Mouse (Mus musculus) midbrain, embryonic 16.5 days (tissue): ENCODE data around the gene Slc6a5. TPM values are rescaled to one million over a fixed set of nuclear protein-coding genes. Genes with fewer than 3 reads are reported as not detected.

ENCODE experiments used
- ATAC-seq: fragments of 200-750 bp; cut with Nextera tagmentation; 2 replicates; pipeline ENCODE4 v1.8.0; 2017; ENCODE audit warnings: moderate TSS enrichment
- H3K27ac ChIP-seq: fragments of 300-500 bp; sonication (generic); 2 replicates; pipeline ENCODE4 v1.5.1; 2014; ENCODE audit warnings: mild to moderate bottlenecking, low read length, mixed read lengths
- H3K27me3 ChIP-seq: fragments of 300-500 bp; sonication (generic); 2 replicates; pipeline ENCODE4 v1.6.1; 2014; ENCODE audit warnings: low read depth, low read length, mixed read lengths; ENCODE audit not compliant: control insufficient read depth, insufficient read depth
- H3K36me3 ChIP-seq: fragments of 300-500 bp; sonication (generic); 2 replicates; pipeline ENCODE4 v1.6.1; 2014; ENCODE audit warnings: mild to moderate bottlenecking, low read length, moderate library complexity, mixed read lengths; ENCODE audit not compliant: control insufficient read depth, insufficient read depth
- H3K4me1 ChIP-seq: fragments of 300-500 bp; sonication (generic); 2 replicates; pipeline ENCODE4 v1.6.1; 2014; ENCODE audit warnings: mild to moderate bottlenecking, low read length, mixed read lengths; ENCODE audit not compliant: control insufficient read depth, insufficient read depth
- H3K4me2 ChIP-seq: fragments of 300-500 bp; sonication (generic); 2 replicates; pipeline ENCODE4 v1.6.1; 2014; ENCODE audit warnings: mild to moderate bottlenecking, low read length, mixed read lengths
- H3K4me3 ChIP-seq: fragments of 300-500 bp; sonication (generic); 2 replicates; pipeline ENCODE4 v1.5.1; 2014; ENCODE audit warnings: low read depth, mild to moderate bottlenecking, low read length, moderate library complexity, mixed read lengths
- H3K9ac ChIP-seq: fragments of 300-500 bp; sonication (generic); 2 replicates; pipeline ENCODE4 v1.6.1; 2014; ENCODE audit warnings: low read depth, low read length, mixed read lengths
- H3K9me3 ChIP-seq: fragments of 300-500 bp; sonication (generic); replicated peaks from 2 replicates; pipeline ENCODE4 v1.6.1; 2014; ENCODE audit warnings: mild to moderate bottlenecking, low read length, mixed read lengths; ENCODE audit not compliant: control insufficient read depth, poor library complexity, severe bottlenecking
- WGBS: fragments of 180-500 bp; shearing (Covaris S2); extraction: QIAGEN DNeasy Blood & Tissue Kit; methylation state at CpG from one replicate; pipeline ENCODE4 v1.1.7; 2014; 5-methylcytosine and 5-hydroxymethylcytosine counted together
- polyA plus RNA-seq: library from polyadenylated mRNA; unstranded; fragments of >200 nt; fragmentation: Nextera tagmentation; extraction: Ambion mirVana; gene quantifications from 2 replicates; pipeline ENCODE4 v1.2.1, GENCODE M21; 2015

The Slc6a5 gene
- polyA plus RNA-seq, 1 experiment from 2014 or later: 0.40 TPM

GRCm38 (mm10) chr7:49882694-49883389 is 27.1 kb upstream of the Slc6a5 start:
- H3K4me3 ChIP-seq: no peak overlapping the region
- H3K27me3 ChIP-seq: no peaks in the 10 kb centered on the region
- no peaks in the 10 kb centered on the region for H3K9me3 ChIP-seq
- peak overlapping the region; percentile 8; the same call in 1 of the 2 replicates for H3K4me2 ChIP-seq
- WGBS: 20% methylated on average over 16 of the region's 16 CpGs
- H3K4me1 ChIP-seq: peaks cover 21% of the 10 kb centered on the region; the same call in 1 of the 2 replicates
- peak; percentile 78 for ATAC-seq
- H3K36me3 ChIP-seq: no peaks in the 10 kb centered on the region
- H3K9ac ChIP-seq: no peak overlapping the region
- H3K27ac ChIP-seq: peak overlapping the region; percentile 69

- Histone ChIP-seq H3K4me1 (peaks cover 3% of the 10 kb centered on the region; the same call in 1 of the 2 replicates), H3K9ac (no peak overlapping the region), H3K27me3 (no peaks in the 10 kb centered on the region), H3K9me3 (no peaks in the 10 kb centered on the region), H3K4me3 (no peak overlapping the region), H3K4me2 (no peak overlapping the region), H3K36me3 (no peaks in the 10 kb centered on the region), H3K27ac (no peak overlapping the region)
- no peak for ATAC-seq
- WGBS: 84% methylated on average over 2 of the region's 2 CpGs
Observed at GRCm38 (mm10) chr7:49887776-49888390, 22.1 kb upstream of the Slc6a5 start.

GRCm38 (mm10) chr7:49894786-49895185 is 15.2 kb upstream of the Slc6a5 start:
- H3K4me2 ChIP-seq: no peak overlapping the region
- no peaks in the 10 kb centered on the region for H3K27me3 ChIP-seq
- no peaks in the 10 kb centered on the region for H3K4me1 ChIP-seq
- H3K9me3 ChIP-seq: no peaks in the 10 kb centered on the region
- H3K9ac ChIP-seq: no peak overlapping the region
- ATAC-seq: no peak
- no peak overlapping the region for H3K4me3 ChIP-seq
- H3K36me3 ChIP-seq: no peaks in the 10 kb centered on the region
- no peak overlapping the region for H3K27ac ChIP-seq
- WGBS: 84% methylated on average over 2 of the region's 2 CpGs

DNA sequence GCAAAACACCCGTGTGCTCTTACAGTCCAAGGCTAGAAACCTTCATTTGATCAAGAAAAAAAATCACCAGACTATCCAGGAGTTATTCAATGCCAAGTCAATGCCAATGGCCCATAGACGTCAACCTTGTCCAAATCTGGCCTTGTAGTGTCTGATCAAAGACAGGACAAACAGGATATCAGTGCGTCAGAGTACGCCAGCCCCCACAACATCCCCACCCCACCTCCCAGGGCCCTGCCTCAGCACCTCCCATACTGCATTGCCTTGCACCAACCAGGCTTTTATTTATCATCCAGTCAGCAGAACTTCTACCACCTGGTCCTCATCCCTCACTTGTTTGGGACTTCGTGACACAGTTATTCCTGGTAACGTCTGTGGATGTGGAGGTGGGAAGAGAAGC is 14.7 kb upstream of the Slc6a5 start:
- Histone ChIP-seq H3K27me3 (no peaks in the 10 kb centered on the region), H3K4me2 (no peak overlapping the region), H3K4me3 (no peak overlapping the region), H3K9ac (no peak overlapping the region), H3K9me3 (no peaks in the 10 kb centered on the region), H3K36me3 (no peaks in the 10 kb centered on the region), H3K27ac (no peak overlapping the region), H3K4me1 (no peaks in the 10 kb centered on the region)
- ATAC-seq: no peak
- 82% methylated on average over 6 of the region's 6 CpGs for WGBS

GRCm38 (mm10) chr7:49902003-49902552 is 7.9 kb upstream of the Slc6a5 start:
- no peak overlapping the region for H3K4me2 ChIP-seq

DNA sequence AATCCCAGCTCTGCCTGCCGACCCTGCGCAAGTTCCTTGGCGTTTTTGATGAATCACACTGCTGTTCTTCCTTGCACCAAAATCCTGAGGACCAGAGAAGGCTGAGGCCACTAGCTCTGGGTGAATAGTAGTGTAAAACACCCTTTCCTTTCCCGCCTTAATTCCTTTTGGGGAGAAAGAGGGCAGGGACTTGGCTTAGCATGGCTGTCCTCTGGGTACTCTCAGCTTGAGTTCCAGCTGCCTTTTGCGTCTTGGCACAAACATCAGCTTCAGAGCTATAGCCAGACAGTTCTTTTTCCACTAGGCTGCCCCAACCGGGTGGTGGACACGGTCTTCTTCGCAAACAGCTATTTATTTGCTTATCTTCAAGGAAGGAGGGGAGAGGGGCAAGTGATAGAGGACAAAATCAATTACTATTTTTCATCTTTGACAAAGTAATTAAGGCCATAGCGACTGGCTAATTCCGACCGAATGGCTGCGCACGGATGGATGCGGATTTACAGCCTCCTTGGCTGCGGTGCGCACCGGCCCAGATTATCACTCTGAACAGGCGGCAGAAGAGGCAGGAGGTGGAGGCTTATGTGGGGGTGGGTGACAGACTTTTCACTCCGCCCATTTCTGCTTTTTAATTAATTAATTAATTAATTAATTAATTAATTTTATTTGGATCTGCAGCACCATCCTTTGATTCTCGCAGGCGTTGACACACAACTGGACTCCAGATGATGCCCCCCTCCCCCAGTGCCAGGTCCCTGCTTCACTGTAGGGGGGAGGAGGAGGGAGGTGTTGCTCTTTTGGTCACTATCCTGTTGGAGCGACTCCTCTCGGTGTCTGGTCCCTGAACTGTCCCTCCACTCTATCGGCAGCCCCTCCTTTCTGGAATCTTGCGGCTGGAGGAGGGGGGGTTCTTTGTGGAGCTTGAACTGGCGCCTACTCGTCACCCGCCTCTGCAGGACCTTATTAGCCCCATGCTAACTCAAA is 2.5 kb upstream of the Slc6a5 start:
- no peaks in the 10 kb centered on the region for H3K36me3 ChIP-seq
- H3K4me2 ChIP-seq: no peak overlapping the region
- no peaks in the 10 kb centered on the region for H3K9me3 ChIP-seq
- no peak overlapping the region for H3K27ac ChIP-seq
- WGBS: 1% methylated on average over 28 of the region's 28 CpGs
- no peak overlapping the region for H3K4me3 ChIP-seq
- ATAC-seq: peak; percentile 44; the same call in 1 of the 2 replicates
- peaks cover 33% of the 10 kb centered on the region for H3K27me3 ChIP-seq
- H3K4me1 ChIP-seq: peaks cover 8% of the 10 kb centered on the region; the same call in 1 of the 2 replicates
- no peak overlapping the region for H3K9ac ChIP-seq

More at GRCm38 (mm10) chr7:49902003-49902552, 7.9 kb upstream of the Slc6a5 start:
- ATAC-seq: no peak
- WGBS: 36% methylated on average over 9 of the region's 9 CpGs
- no peak overlapping the region for H3K9ac ChIP-seq
- peaks cover 24% of the 10 kb centered on the region for H3K27me3 ChIP-seq
- H3K9me3 ChIP-seq: no peaks in the 10 kb centered on the region
- H3K4me1 ChIP-seq: no peaks in the 10 kb centered on the region
- H3K27ac ChIP-seq: no peak overlapping the region
- H3K36me3 ChIP-seq: no peaks in the 10 kb centered on the region
- H3K4me3 ChIP-seq: no peak overlapping the region

DNA sequence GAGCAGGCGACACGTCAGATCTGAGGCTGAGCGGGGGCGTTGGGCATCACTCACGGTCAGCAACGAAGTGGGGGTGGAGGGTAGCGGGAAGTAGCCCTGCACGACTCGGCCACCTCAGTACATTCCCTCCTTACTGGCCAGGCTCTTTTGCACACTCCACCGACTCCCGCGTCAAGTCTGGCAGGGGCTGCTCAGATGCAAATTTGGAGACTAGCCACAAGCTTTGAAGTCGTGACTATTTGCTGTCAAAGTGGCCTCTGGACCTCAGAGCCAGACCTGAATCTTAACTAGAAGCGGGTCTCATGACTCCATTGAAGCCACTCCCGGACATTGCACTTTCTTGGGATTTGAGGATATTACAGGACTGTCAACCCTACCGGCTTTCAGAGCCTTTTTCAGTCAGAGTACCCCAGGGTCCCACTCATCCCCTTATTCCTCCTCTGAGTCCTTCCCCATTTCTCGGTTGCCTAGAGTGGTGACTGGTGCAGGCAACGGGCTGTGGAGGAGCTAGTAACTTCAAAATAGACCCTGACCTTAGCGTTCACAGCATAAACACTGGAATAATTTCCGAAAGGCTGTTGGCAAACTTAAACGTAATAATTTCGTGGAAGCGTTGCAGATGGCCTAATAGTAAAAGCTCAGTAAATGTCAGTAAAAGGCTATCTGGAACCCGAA is 1.6 kb upstream of the Slc6a5 start:
- Histone ChIP-seq H3K9me3 (no peaks in the 10 kb centered on the region), H3K9ac (no peak overlapping the region), H3K4me1 (peaks cover 8% of the 10 kb centered on the region; the same call in 1 of the 2 replicates), H3K27me3 (peaks cover 39% of the 10 kb centered on the region), H3K4me3 (no peak overlapping the region), H3K27ac (no peak overlapping the region), H3K36me3 (no peaks in the 10 kb centered on the region), H3K4me2 (no peak overlapping the region)
- under 1% methylated on average over 24 of the region's 24 CpGs for WGBS
- ATAC-seq: peak; percentile 22; the same call in 1 of the 2 replicates

DNA sequence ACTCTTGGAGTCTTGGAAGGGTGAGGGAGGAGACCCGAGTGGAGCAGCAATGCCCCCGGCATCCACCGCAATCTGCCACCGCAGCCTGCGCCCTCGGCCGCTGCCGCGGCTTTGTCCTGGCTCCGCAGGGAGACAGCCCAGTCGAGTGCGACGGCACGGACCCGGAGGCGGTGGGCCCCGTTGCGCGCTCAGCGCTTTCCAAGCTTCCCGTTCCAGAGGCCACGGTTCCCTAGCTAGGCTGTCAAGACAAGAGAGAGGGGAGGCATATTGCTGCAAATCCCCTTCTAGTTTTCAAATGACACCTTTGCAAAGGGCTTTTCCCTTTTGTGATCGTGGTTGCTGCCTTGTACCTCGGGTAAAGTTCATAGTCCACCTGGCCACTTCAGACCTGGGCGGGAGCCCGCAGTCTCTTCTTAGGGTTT is 945 bp upstream of the Slc6a5 start:
- WGBS: under 1% methylated on average over 26 of the region's 26 CpGs
- ATAC-seq: no peak
- no peak overlapping the region for H3K9ac ChIP-seq
- H3K9me3 ChIP-seq: no peaks in the 10 kb centered on the region
- no peak overlapping the region for H3K4me3 ChIP-seq
- H3K4me2 ChIP-seq: no peak overlapping the region
- H3K36me3 ChIP-seq: no peaks in the 10 kb centered on the region
- peaks cover 8% of the 10 kb centered on the region; the same call in 1 of the 2 replicates for H3K4me1 ChIP-seq
- no peak overlapping the region for H3K27ac ChIP-seq
- peaks cover 43% of the 10 kb centered on the region for H3K27me3 ChIP-seq
